Mouse (Mus musculus): Measurements from ENCODE around the gene Stx5a. TPM values are rescaled to one million over a fixed set of nuclear protein-coding genes. Genes with fewer than 3 reads are reported as not detected.

Gene Stx5a
- polyA plus RNA-seq, 1 experiment: 49.5 TPM

DNA sequence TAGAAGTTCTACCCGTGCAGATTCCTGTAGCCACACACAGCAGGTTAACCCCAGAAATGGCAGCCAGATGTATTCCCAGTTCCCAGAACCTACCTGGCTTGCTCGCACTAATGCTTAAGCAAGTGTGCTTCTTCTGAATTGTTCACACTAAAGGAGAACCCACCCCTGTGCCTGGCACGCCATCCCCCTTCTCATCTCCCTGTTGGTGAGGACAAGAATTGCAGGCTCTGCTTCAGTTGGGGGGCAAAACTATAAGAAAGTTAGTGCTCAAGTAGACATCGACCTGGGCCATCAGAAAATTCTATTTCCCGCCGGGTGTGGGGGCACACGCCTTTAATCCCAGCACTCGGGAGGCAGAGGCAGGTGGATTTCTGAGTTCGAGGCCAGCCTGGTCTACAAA, 41.6 kb upstream of the Stx5a start:
- Histone ChIP-seq H3ac (ENCODE audit: control insufficient read depth, insufficient read length) (no peak overlapping the region), H3K27me3 (ENCODE audit: control insufficient read depth, insufficient read depth, insufficient read length) (no peaks in the 10 kb centered on the region), H3K36me3 (ENCODE audit: control insufficient read depth, insufficient read depth) (no peaks in the 10 kb centered on the region), H3K79me2 (ENCODE audit: control insufficient read depth, insufficient read depth) (no peaks in the 10 kb centered on the region), H3K4me2 (ENCODE audit: low read depth) (no peak overlapping the region), H3K4me3 (no peak overlapping the region)
- TF ChIP-seq E2F4 (IDR thresholded peaks at IDR 0.05; ENCODE audit: insufficient read depth): no peak
- no peak for TF ChIP-seq TCF12 (IDR thresholded peaks at IDR 0.05; ENCODE audit: insufficient read depth, poor library complexity, severe bottlenecking)
- TF ChIP-seq MYOD1 (IDR thresholded peaks at IDR 0.05; ENCODE audit: control insufficient read depth in 1 of 3, insufficient read length in 2 of 3, low read depth in 2 of 3): no peak
- no peak for TF ChIP-seq POLR2A (IDR thresholded peaks at IDR 0.05; ENCODE audit: insufficient read length, low read depth)
- TF ChIP-seq REST (IDR thresholded peaks at IDR 0.05; ENCODE audit: insufficient read depth, insufficient read length): no peak
- TF ChIP-seq TCF3 (IDR thresholded peaks at IDR 0.05; ENCODE audit: insufficient read length, low read depth): no peak
- TF ChIP-seq MYOG (IDR thresholded peaks at IDR 0.05; ENCODE audit: control insufficient read depth in 1 of 3, insufficient read depth in 1 of 3, insufficient read length in 2 of 3, low read depth in 2 of 3): no peak
- TF ChIP-seq POLR2AphosphoS2 (IDR thresholded peaks at IDR 0.05; ENCODE audit: insufficient read length, low read depth): no peak
- no peak for TF ChIP-seq USF1 (IDR thresholded peaks at IDR 0.05; ENCODE audit: low read depth)

DNA sequence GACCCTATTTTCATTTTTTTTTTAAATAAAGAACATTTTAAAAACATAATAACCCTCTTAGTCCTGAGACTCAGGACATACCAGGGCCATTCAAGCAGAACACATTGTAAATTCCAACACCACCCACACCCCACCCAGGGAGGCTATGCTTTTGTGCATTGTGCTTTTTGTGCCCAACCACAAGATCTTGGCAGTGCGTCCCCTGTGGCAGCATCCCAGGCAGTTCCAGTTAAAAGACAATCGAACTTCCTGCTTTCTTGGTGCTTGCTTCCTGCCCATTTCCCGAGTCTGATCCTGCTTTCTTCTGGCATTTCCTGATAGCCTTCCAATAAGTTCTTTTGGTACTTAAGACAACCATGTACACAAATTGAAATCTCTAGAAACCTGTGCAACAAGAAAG, 38.8 kb upstream of the Stx5a start:
- Histone ChIP-seq H3K4me2 (ENCODE audit: low read depth) (peak overlapping the region; percentile 63), H3K4me3 (no peak overlapping the region), H3K36me3 (ENCODE audit: control insufficient read depth, insufficient read depth) (peaks cover 8% of the 10 kb centered on the region), H3K27me3 (ENCODE audit: control insufficient read depth, insufficient read depth, insufficient read length) (no peaks in the 10 kb centered on the region), H3ac (ENCODE audit: control insufficient read depth, insufficient read length) (no peak overlapping the region), H3K79me2 (ENCODE audit: control insufficient read depth, insufficient read depth) (no peaks in the 10 kb centered on the region)
- TF ChIP-seq POLR2AphosphoS2 (IDR thresholded peaks at IDR 0.05; ENCODE audit: insufficient read length, low read depth): peak; percentile 54
- no peak for TF ChIP-seq POLR2A (IDR thresholded peaks at IDR 0.05; ENCODE audit: insufficient read length, low read depth)

DNA sequence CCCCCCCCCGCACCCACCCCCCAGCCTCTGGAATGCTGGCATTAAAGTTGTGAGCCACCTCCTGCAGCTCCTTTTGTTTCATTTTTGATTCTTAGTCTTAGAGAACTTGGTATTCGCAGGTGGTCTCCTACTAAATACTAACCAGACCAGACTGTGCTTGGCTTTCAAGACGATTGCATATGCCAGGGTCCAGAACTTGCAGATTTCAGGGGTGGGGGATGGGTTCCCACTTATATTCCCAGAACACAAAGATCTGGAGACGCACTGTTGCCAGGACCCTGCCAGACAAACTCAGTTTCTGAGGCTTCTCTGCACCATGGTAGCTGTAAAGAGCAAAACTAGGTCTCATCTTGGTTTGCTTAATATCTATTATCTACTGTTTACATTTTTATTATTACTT, 37.6 kb upstream of the Stx5a start:
- Histone ChIP-seq H3K4me3 (no peak overlapping the region), H3K36me3 (ENCODE audit: control insufficient read depth, insufficient read depth) (peaks cover 19% of the 10 kb centered on the region), H3ac (ENCODE audit: control insufficient read depth, insufficient read length) (no peak overlapping the region), H3K79me2 (ENCODE audit: control insufficient read depth, insufficient read depth) (no peaks in the 10 kb centered on the region), H3K27me3 (ENCODE audit: control insufficient read depth, insufficient read depth, insufficient read length) (no peaks in the 10 kb centered on the region), H3K4me2 (ENCODE audit: low read depth) (no peak overlapping the region)
- TF ChIP-seq REST (IDR thresholded peaks at IDR 0.05; ENCODE audit: insufficient read depth, insufficient read length) (no peak), MAX (IDR thresholded peaks at IDR 0.05; ENCODE audit: low read depth) (no peak), TCF12 (IDR thresholded peaks at IDR 0.05; ENCODE audit: insufficient read depth, poor library complexity, severe bottlenecking) (no peak), MYOG (IDR thresholded peaks at IDR 0.05; ENCODE audit: control insufficient read depth in 1 of 3, insufficient read depth in 1 of 3, insufficient read length in 2 of 3, low read depth in 2 of 3) (no peak), SRF (IDR thresholded peaks at IDR 0.05; ENCODE audit: control insufficient read depth, insufficient read length, low read depth) (no peak), E2F4 (IDR thresholded peaks at IDR 0.05; ENCODE audit: insufficient read depth) (no peak), POLR2AphosphoS2 (IDR thresholded peaks at IDR 0.05; ENCODE audit: insufficient read length, low read depth) (no peak), MYOD1 (IDR thresholded peaks at IDR 0.05; ENCODE audit: control insufficient read depth in 1 of 3, insufficient read length in 2 of 3, low read depth in 2 of 3) (no peak), CEBPB (IDR thresholded peaks at IDR 0.05; ENCODE audit: insufficient read depth, poor library complexity, severe bottlenecking) (no peak), POLR2A (IDR thresholded peaks at IDR 0.05; ENCODE audit: insufficient read length, low read depth) (no peak), USF1 (IDR thresholded peaks at IDR 0.05; ENCODE audit: low read depth) (no peak), TCF3 (IDR thresholded peaks at IDR 0.05; ENCODE audit: insufficient read length, low read depth) (no peak)

DNA sequence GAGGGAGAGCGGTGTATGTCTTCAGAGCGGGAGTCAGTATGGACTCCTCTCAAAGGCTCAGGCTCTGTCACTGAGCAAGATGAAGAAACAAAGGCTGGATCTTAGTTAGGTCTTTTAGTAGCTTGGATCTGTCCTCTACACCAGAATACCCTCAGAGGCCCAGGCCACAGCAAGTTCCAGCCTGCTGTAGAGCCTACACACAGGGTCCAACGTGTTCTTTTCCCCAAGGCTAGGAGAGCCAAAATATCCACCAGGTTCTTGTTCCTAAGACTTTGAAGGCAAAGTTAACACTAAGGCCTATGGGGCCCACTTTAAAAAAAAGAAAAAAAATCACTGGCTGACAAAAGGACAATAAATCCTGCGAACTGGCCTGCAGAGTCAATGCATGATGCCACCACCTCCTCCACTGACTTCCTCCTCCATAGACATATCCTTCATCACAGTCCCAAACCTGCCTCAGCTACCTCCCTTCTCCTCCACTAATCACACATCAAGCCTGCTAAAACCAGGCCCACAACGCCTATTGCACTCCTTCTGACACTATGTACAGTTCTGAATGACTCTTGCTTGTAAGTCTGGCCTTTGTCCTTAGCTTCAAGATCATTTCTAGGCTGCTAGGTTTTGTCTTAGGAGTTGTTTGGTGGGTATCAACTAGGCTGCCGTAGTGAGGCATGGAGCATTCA, 36.0 kb upstream of the Stx5a start:
- no peak overlapping the region for H3K4me2 ChIP-seq (ENCODE audit: low read depth)
- H3K79me2 ChIP-seq (ENCODE audit: control insufficient read depth, insufficient read depth): peaks cover 9% of the 10 kb centered on the region
- H3ac ChIP-seq (ENCODE audit: control insufficient read depth, insufficient read length): no peak overlapping the region
- peaks cover 35% of the 10 kb centered on the region for H3K36me3 ChIP-seq (ENCODE audit: control insufficient read depth, insufficient read depth)
- no peaks in the 10 kb centered on the region for H3K27me3 ChIP-seq (ENCODE audit: control insufficient read depth, insufficient read depth, insufficient read length)
- no peak overlapping the region for H3K4me3 ChIP-seq
- TF ChIP-seq MAX (IDR thresholded peaks at IDR 0.05; ENCODE audit: low read depth): no peak
- peak; percentile 43 for TF ChIP-seq POLR2A (IDR thresholded peaks at IDR 0.05; ENCODE audit: insufficient read length, low read depth)
- no peak for TF ChIP-seq USF1 (IDR thresholded peaks at IDR 0.05; ENCODE audit: low read depth)
- TF ChIP-seq POLR2AphosphoS2 (IDR thresholded peaks at IDR 0.05; ENCODE audit: insufficient read length, low read depth): peak; percentile 85
- no peak for TF ChIP-seq E2F4 (IDR thresholded peaks at IDR 0.05; ENCODE audit: insufficient read depth)
- no peak for TF ChIP-seq TCF3 (IDR thresholded peaks at IDR 0.05; ENCODE audit: insufficient read length, low read depth)

DNA sequence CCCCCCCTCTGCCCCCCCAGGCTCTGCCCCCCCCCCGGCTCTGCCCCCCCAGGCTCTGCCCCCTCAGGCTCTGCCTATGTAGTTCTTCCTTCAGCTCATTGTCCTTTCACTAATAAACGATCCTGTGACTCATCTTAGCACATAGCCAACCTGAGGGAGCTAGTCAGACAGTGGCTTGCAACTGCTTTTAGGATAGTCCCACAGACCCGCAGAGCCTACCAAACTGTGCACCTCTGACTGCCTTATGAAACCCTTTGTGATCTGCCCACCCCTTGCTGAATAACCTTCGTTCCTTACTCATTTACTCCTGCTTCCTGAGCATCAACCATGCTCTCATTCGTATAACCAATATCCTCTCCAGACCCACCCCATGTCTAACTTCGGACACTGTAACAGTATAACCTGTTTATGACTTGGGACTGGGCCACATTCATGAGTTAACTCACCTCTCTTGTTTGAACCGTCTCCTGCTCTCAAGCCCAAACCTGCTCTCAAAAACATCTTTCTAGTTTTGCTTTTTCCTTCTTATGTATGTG, 35.0 kb upstream of the Stx5a start:
- Histone ChIP-seq H3K27me3 (ENCODE audit: control insufficient read depth, insufficient read depth, insufficient read length) (no peaks in the 10 kb centered on the region), H3K4me3 (no peak overlapping the region), H3K4me2 (ENCODE audit: low read depth) (no peak overlapping the region), H3K79me2 (ENCODE audit: control insufficient read depth, insufficient read depth) (peaks cover 19% of the 10 kb centered on the region), H3K36me3 (ENCODE audit: control insufficient read depth, insufficient read depth) (peaks cover 45% of the 10 kb centered on the region), H3ac (ENCODE audit: control insufficient read depth, insufficient read length) (no peak overlapping the region)
- TF ChIP-seq CEBPB (IDR thresholded peaks at IDR 0.05; ENCODE audit: insufficient read depth, poor library complexity, severe bottlenecking): no peak
- peak; percentile 45 for TF ChIP-seq POLR2A (IDR thresholded peaks at IDR 0.05; ENCODE audit: insufficient read length, low read depth)
- TF ChIP-seq MYOD1 (IDR thresholded peaks at IDR 0.05; ENCODE audit: control insufficient read depth in 1 of 3, insufficient read length in 2 of 3, low read depth in 2 of 3): no peak
- TF ChIP-seq POLR2AphosphoS2 (IDR thresholded peaks at IDR 0.05; ENCODE audit: insufficient read length, low read depth): peak; percentile 96
- TF ChIP-seq TCF3 (IDR thresholded peaks at IDR 0.05; ENCODE audit: insufficient read length, low read depth): no peak
- no peak for TF ChIP-seq SRF (IDR thresholded peaks at IDR 0.05; ENCODE audit: control insufficient read depth, insufficient read length, low read depth)
- TF ChIP-seq REST (IDR thresholded peaks at IDR 0.05; ENCODE audit: insufficient read depth, insufficient read length): no peak
